ENCODE assay signal across 8 mouse cellular contexts in genomic region chr9:56506931-56507681, GRCm38 (mm10).
DNase-seq lines count a peak whose midpoint lies in the region; ATAC-seq lines count a peak whose summit lies in the region.

No protein-coding gene starts in this region.

- peak overlapping the region; percentile 98 to 99 for H3K27ac ChIP-seq in heart, embryonic 14.5 days (replicated peaks in 1 of 2; ENCODE audit: control insufficient read depth in 1 of 2, insufficient read depth in 1 of 2, low read depth in 2 of 2, low read length in 2 of 2)
- H3K27ac ChIP-seq in stomach, embryonic 15.5 days: peak overlapping the region; percentile 98

- H3K4me3 ChIP-seq in heart, embryonic 14.5 days (ENCODE audit: control insufficient read depth in 1 of 2, insufficient read depth in 1 of 2, low read depth in 1 of 2, low read length in 2 of 2): peak overlapping the region; percentile 40 to 47
- H3K4me3 ChIP-seq in stomach, embryonic 15.5 days (replicated peaks): peak overlapping the region; percentile 44

- WGBS in heart, embryonic 14.5 days: 3% methylated on average over 25 of the region's 25 CpGs
- WGBS in stomach, embryonic 15.5 days: 8% methylated on average over 25 of the region's 25 CpGs

- H3K36me3 ChIP-seq in heart, embryonic 14.5 days (ENCODE audit: control insufficient read depth, insufficient read depth, low read length): no peaks in the 10 kb centered on the region
- H3K36me3 ChIP-seq in stomach, embryonic 15.5 days: no peaks in the 10 kb centered on the region

- ATAC-seq in heart, embryonic 14.5 days (ENCODE audit: insufficient number of reproducible peaks, insufficient read depth, low FRiP score, low read depth): no peak
- no peak for ATAC-seq in stomach, embryonic 15.5 days (ENCODE audit: insufficient read depth, low FRiP score, low read depth)

- DNase-seq in cerebellum, adult 11 months: peak; percentile 36
- no peak for DNase-seq in cerebellum, adult 8-10 months
- peak; percentile 47 for DNase-seq in MN1 (ENCODE audit: low spot score)
- DNase-seq in embryo, embryonic 9.5 days (ENCODE audit: extremely low spot score): peak; percentile 28
- DNase-seq in kidney, postnatal 10 days: peak; percentile 67
- peak; percentile 43 to 61 for DNase-seq in lung, postnatal 4 days

- H3K27me3 ChIP-seq in heart, embryonic 14.5 days (ENCODE audit: control insufficient read depth, insufficient read depth, low read length): no peaks in the 10 kb centered on the region
- H3K27me3 ChIP-seq in stomach, embryonic 15.5 days (replicated peaks): no peaks in the 10 kb centered on the region

- peak overlapping the region; percentile 75 for H3K4me2 ChIP-seq in heart, embryonic 14.5 days (ENCODE audit: low read length)
- peak overlapping the region; percentile 88 for H3K4me2 ChIP-seq in stomach, embryonic 15.5 days

- H3K9me3 ChIP-seq in heart, embryonic 14.5 days (ENCODE audit: control insufficient read depth, low read length): no peaks in the 10 kb centered on the region
- H3K9me3 ChIP-seq in stomach, embryonic 15.5 days: no peaks in the 10 kb centered on the region

- H3K9ac ChIP-seq in heart, embryonic 14.5 days (ENCODE audit: low read length): peak overlapping the region; percentile 75
- peak overlapping the region; percentile 24; the same call in 1 of the 2 replicates for H3K9ac ChIP-seq in stomach, embryonic 15.5 days

- H3K4me1 ChIP-seq in heart, embryonic 14.5 days (ENCODE audit: control insufficient read depth in 2 of 2, insufficient read depth in 2 of 2, low read length in 2 of 2): peaks cover 47 to 63% of the 10 kb centered on the region in 2 experiments
- peaks cover 40% of the 10 kb centered on the region for H3K4me1 ChIP-seq in stomach, embryonic 15.5 days
